Mouse (Mus musculus) hindbrain, postnatal 0 days (tissue): Measurements from ENCODE around the gene Gins1. TPM values are rescaled to one million over a fixed set of nuclear protein-coding genes. Genes with fewer than 3 reads are reported as not detected.
"Not testable (repeated sequence)": the region's sequence is repeated elsewhere in the genome, so short reads cannot be mapped to it uniquely, and the experiment has no call there.

Source experiments
- ATAC-seq: fragments of 200-750 bp; cut with Nextera tagmentation; 2 replicates; pipeline ENCODE4 v1.8.0; 2017; ENCODE audit warnings: mild to moderate bottlenecking, moderate TSS enrichment, moderate library complexity
- DNase-seq: peaks from one replicate; pipeline ENCODE4 v3.0.0-alpha.2; 2015; ENCODE audit warnings: low spot score
- H3K27ac ChIP-seq: fragments of 300-500 bp; sonication (generic); 2 replicates; pipeline ENCODE4 v1.5.1; 2014; ENCODE audit warnings: mild to moderate bottlenecking
- H3K27me3 ChIP-seq: fragments of 300-500 bp; sonication (generic); 2 replicates; pipeline ENCODE4 v1.6.1; 2014; ENCODE audit warnings: low read length, mixed read lengths; ENCODE audit not compliant: insufficient read depth
- H3K36me3 ChIP-seq: fragments of 300-500 bp; sonication (generic); 2 replicates; pipeline ENCODE4 v1.6.1; 2014; ENCODE audit warnings: low read length, mixed read lengths; ENCODE audit not compliant: insufficient read depth
- H3K4me1 ChIP-seq: fragments of 300-500 bp; sonication (generic); 2 replicates; pipeline ENCODE4 v1.6.1; 2014; ENCODE audit warnings: antibody characterized with exemption, low read length, mixed read lengths; ENCODE audit not compliant: insufficient read depth
- H3K4me2 ChIP-seq: fragments of 300-500 bp; sonication (generic); 2 replicates; pipeline ENCODE4 v1.6.1; 2014; ENCODE audit warnings: low read depth, mild to moderate bottlenecking, low read length, moderate library complexity, mixed read lengths
- H3K4me3 ChIP-seq: fragments of 300-500 bp; sonication (generic); 2 replicates; pipeline ENCODE4 v1.5.1; 2014; ENCODE audit warnings: low read length
- H3K9ac ChIP-seq: fragments of 300-500 bp; sonication (generic); replicated peaks from 2 replicates; pipeline ENCODE4 v1.6.1; 2014; ENCODE audit warnings: mild to moderate bottlenecking, low read length, moderate library complexity, mixed read lengths
- H3K9me3 ChIP-seq: fragments of 300-500 bp; sonication (generic); 2 replicates; pipeline ENCODE4 v1.6.1; 2016; ENCODE audit warnings: low read length, mixed read lengths
- CTCF ChIP-seq: IDR thresholded peaks from 2 replicates; pipeline ENCODE4 v1.5.1; 2016; ENCODE audit warnings: antibody characterized with exemption, control low read depth, low read depth
- WGBS: fragments of 180-500 bp; shearing (Covaris S2); extraction: QIAGEN DNeasy Blood & Tissue Kit; methylation state at CpG from one replicate; pipeline ENCODE4 v1.1.7; 2014; 5-methylcytosine and 5-hydroxymethylcytosine counted together
- polyA plus RNA-seq: library from polyadenylated mRNA; unstranded; fragments of >200 nt; fragmentation: Nextera tagmentation; extraction: Ambion mirVana; gene quantifications from 2 replicates; pipeline ENCODE4 v1.2.1, GENCODE M21; 2015
- total RNA-seq: library from RNA; depleted of rRNA; stranded (reverse); fragments of >200 nt; gene quantifications from 2 replicates; pipeline ENCODE4 v1.2.3, GENCODE M21; 2014

The Gins1 gene
- total and polyA plus RNA-seq, 2 experiments from 2014 or later, result 5.4 to 14.9 TPM

DNA sequence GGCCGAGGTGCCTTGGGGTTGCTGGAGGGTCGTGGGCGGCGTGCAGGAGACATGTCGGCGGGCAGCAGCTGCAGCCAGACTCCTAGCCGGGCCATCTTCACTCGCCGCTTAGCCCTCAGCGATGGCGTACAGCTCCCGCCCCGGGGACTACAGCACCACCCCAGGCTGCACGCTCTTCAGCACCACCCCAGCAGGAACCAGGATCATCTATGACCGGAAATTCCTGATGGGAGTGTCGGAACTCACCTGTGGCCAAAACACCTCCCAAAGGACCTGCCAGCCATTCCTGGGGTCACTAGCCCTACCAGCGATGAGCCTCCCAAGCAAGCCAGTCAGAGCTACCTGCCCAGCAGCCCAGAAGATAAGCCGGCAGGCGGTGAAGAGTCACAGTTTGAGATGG is 28.3 kb downstream of the Gins1 start:
- no peak overlapping the region for H3K9ac ChIP-seq
- WGBS, result 84% methylated on average over 19 of the region's 19 CpGs
- no peak for DNase-seq
- no peak for TF ChIP-seq CTCF
- H3K27ac ChIP-seq, result no peak overlapping the region
- H3K4me3 ChIP-seq, result no peak overlapping the region
- H3K9me3 ChIP-seq, result no peaks in the 10 kb centered on the region
- no peaks in the 10 kb centered on the region for H3K27me3 ChIP-seq
- no peak for ATAC-seq
- 0 out of 2 replicates have a peak, but pooled peaks cover 8% of the 10 kb centered on the region for H3K36me3 ChIP-seq
- no peak overlapping the region for H3K4me2 ChIP-seq
- no peaks in the 10 kb centered on the region for H3K4me1 ChIP-seq

DNA sequence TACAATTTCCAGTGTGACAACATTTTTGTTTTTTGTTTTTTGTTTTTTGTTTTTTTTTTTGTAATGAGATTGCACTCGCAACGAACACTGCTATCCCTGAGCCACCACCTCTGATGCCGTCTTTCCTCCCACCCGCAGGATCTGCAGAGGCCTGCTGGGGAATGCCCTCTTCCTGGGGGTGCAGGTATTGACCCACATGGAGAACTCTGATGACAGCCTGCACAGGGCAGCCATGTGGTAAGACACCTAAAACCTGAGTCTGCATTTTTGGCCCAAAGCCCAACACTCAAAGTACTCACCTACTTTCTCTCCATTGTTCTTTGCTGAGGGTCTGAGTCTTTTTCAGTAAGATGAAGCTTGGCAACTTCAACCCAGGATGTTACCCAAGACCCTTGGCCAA is 29.5 kb downstream of the Gins1 start:
- H3K4me2 ChIP-seq, result no peak overlapping the region
- no peaks in the 10 kb centered on the region for H3K9me3 ChIP-seq
- TF ChIP-seq CTCF, result no peak
- DNase-seq (no peak), ATAC-seq (no peak)
- no peak overlapping the region for H3K27ac ChIP-seq
- 96% methylated on average over 4 of the region's 4 CpGs for WGBS
- no peaks in the 10 kb centered on the region for H3K4me1 ChIP-seq
- H3K9ac ChIP-seq, result no peak overlapping the region
- 0 out of 2 replicates have a peak, but pooled peaks cover 8% of the 10 kb centered on the region for H3K36me3 ChIP-seq
- no peak overlapping the region for H3K4me3 ChIP-seq
- no peaks in the 10 kb centered on the region for H3K27me3 ChIP-seq

DNA sequence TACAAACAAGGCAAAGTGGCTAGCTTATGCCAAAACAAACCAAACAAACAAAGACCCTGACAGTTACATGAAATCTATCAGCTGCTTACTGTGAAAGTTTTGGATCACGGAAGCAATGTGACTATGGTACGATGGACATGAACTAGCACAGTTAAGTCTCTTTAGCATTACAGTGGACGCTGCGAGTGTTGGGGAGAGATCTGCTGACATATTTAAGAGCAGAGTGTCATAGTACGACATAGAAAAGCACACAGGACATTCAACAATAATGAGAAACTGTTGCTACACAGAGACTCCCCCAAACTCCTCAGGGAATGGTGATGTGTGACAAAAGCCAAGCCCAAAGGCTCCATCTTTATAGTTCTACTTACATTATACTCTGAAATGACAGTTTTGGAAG is 38.8 kb downstream of the Gins1 start:
- Histone ChIP-seq H3K4me2 (no peak overlapping the region), H3K9ac (no peak overlapping the region), H3K9me3 (no peaks in the 10 kb centered on the region), H3K27ac (no peak overlapping the region), H3K4me1 (no peaks in the 10 kb centered on the region), H3K36me3 (no peaks in the 10 kb centered on the region), H3K4me3 (no peak overlapping the region), H3K27me3 (no peaks in the 10 kb centered on the region)
- 94% methylated on average over 5 of the region's 5 CpGs for WGBS
- no peak for DNase-seq
- no peak for ATAC-seq
- TF ChIP-seq CTCF, result no peak

DNA sequence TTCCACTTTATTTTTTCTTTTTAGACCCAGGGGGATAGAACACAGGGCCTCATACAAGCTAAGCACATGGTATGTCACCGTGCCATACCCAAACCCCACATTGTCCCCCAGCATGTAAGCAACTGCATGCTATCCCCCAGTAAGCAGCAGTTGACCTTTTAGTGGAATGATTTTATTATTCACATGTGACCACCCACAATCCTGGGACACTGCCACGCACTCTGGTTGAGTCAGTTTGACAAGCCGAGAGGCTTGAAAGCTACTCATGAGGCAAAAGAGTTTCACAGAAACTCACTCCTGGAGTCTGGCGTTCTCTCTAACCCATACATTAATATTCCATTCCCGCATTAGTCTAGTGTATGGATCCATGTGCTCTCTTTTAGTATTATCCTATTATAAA is 42.1 kb downstream of the Gins1 start:
- H3K4me3 ChIP-seq, H3K27me3 ChIP-seq, ATAC-seq, H3K9me3 ChIP-seq, H3K4me1 ChIP-seq, H3K27ac ChIP-seq, DNase-seq, H3K9ac ChIP-seq, H3K36me3 ChIP-seq, H3K4me2 ChIP-seq: not testable (repeated sequence)
- 86% methylated on average over 5 of the region's 5 CpGs for WGBS

DNA sequence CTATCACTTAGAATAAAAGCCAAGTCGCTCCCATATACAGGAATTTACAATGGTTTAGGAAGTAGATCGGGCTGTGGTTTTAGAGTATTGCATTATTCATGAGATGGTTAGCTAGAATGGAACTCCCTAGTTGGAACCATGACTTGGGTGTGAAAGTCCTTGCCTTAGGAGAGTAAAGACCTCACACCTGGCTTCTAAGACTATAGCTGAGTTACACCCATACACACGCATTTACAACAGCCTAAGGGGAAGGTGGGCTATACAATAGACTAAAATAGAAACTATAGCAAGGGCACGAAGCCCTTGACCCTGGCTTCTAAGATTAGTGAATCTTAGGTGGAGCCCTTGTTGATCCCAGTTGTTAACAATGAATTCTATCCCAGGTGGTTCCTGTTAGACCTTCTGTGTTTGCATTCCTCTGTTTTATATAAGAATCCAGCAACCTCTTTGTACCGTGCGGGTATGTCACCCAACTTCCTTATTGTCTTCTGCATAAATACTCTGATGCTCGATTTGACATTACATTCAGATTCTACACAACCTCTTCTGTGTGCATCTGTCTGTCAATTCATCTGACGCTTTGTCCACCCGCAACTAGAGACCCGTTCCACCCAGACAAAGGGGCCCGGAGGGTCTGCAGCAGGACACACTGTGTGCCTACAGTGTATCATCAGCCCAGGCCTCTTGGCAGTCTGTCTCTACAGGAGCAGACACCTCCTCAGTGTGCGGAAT is 42.8 kb downstream of the Gins1 start:
- not testable (repeated sequence) for ATAC-seq, H3K27ac ChIP-seq, H3K9ac ChIP-seq, H3K4me2 ChIP-seq, DNase-seq, H3K9me3 ChIP-seq, H3K27me3 ChIP-seq, H3K36me3 ChIP-seq, H3K4me3 ChIP-seq, H3K4me1 ChIP-seq
- WGBS, result 84% methylated on average over 12 of the region's 12 CpGs

DNA sequence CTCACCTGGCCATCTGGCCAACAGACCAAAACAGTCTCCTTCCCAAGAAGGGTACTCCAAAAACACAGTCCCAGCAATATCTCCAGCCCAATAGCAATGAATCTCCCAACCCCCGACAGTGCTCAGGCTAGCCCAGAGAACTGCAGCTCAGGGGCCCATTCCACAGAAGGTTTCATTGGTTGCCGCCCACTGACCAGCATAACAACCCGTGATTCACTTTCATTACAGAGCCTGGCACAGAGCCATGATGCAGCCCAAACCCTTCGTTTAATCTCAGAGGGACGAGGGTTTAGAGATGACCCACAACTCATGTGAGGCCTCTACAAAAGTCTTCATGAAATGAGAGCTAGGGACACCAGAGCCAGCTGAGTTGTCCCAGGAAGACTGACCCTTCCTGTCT is 43.6 kb downstream of the Gins1 start:
- no peak overlapping the region for H3K4me2 ChIP-seq
- ATAC-seq (no peak), DNase-seq (no peak)
- no peak overlapping the region for H3K27ac ChIP-seq
- WGBS, result 76% methylated on average over 5 of the region's 5 CpGs
- no peak overlapping the region for H3K4me3 ChIP-seq
- no peaks in the 10 kb centered on the region for H3K36me3 ChIP-seq
- no peaks in the 10 kb centered on the region for H3K4me1 ChIP-seq
- no peaks in the 10 kb centered on the region for H3K9me3 ChIP-seq
- H3K9ac ChIP-seq, result no peak overlapping the region
- no peak for TF ChIP-seq CTCF
- H3K27me3 ChIP-seq, result no peaks in the 10 kb centered on the region

DNA sequence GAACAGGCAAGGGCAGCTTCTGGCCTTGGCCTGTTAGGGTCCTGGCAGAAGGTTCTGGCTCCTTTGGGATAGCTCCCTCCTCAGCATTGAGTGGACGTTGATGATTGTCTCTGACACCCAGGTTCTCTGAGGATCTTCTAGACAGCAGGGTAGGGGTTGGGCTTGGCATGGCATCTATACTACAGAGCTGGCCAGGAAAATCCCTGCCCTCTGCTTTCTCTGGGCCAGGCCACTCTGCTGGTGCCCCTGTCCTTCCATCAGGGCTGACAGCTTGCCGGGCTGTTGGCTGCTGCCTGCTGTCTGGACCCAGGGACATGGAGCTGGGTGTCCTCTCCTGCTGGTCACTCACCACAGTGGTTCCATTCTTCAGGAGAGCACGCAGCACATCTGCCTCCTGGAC is 44.5 kb downstream of the Gins1 start:
- no peak overlapping the region for H3K9ac ChIP-seq
- 84% methylated on average over 3 of the region's 3 CpGs for WGBS
- no peak for TF ChIP-seq CTCF
- no peaks in the 10 kb centered on the region for H3K9me3 ChIP-seq
- ATAC-seq (peak; percentile 67), DNase-seq (peak; percentile 12)
- H3K27ac ChIP-seq, result 0 out of 2 replicates have a peak overlapping the region, but pooled peaks have one; percentile 15
- H3K4me2 ChIP-seq, result no peak overlapping the region
- H3K4me1 ChIP-seq, result no peaks in the 10 kb centered on the region
- H3K36me3 ChIP-seq, result no peaks in the 10 kb centered on the region
- no peaks in the 10 kb centered on the region for H3K27me3 ChIP-seq
- no peak overlapping the region for H3K4me3 ChIP-seq
